Mouse (Mus musculus): ENCODE data around the gene Kctd14.
"Not testable (repeated sequence)": the region's sequence is repeated elsewhere in the genome, so short reads cannot be mapped to it uniquely, and the experiment has no call there.

DNA sequence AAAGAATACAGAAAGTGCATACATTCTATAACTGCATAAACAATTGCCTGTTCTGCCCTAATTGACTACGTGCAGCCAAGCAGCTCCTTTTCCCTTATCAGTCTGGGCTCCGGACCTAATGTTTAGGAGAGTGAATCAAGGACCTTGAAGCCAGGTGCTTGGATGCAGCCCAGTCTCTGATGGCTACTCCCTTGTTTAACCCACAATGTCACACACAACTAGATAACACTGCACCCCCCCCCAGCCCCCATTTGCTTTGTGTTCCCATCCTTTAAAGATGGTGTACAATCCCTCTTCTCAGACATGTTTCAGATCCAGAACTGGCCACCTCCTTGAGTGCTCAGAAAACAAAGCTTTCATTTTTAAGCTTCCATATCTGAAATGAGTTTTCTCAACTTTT lies at the start of gene Kctd14:
- TF ChIP-seq EP300 (IDR thresholded peaks at IDR 0.05; ENCODE audit: insufficient read depth, low read depth, low read length); CTCF (IDR thresholded peaks at IDR 0.05); POLR2A (IDR thresholded peaks at IDR 0.05; ENCODE audit: insufficient read depth, low read depth, low read length): not testable (repeated sequence)

Measured in heart, adult 2 months (tissue).